Mouse (Mus musculus) thymus, adult 2 months (tissue): ENCODE data around the gene Npepps.

Experiments used
- CTCF ChIP-seq: fragments of 200-500 bp; IDR thresholded peaks from 2 replicates; pipeline ENCODE4 v1.5.1; 2012; ENCODE audit warnings: mild to moderate bottlenecking, control low read depth, low read length, moderate library complexity, borderline replicate concordance; ENCODE audit not compliant: control insufficient read depth, poor library complexity, insufficient read depth; ENCODE audit errors: extremely low read depth
- POLR2A ChIP-seq: fragments of 200-500 bp; IDR thresholded peaks from 2 replicates; pipeline ENCODE4 v1.6.1; 2012; ENCODE audit warnings: mild to moderate bottlenecking, low read length, control low read depth, moderate library complexity; ENCODE audit not compliant: control insufficient read depth, poor library complexity, insufficient read depth; ENCODE audit errors: extremely low read depth

- no peak for TF ChIP-seq CTCF
- no peak for TF ChIP-seq POLR2A
These were observed 16.1 kb upstream of the Npepps start for GRCm38 (mm10) chr11:97296542-97296941.
